Mouse (Mus musculus): Measurements from ENCODE around the gene Trip10.
A peak's percentile ranks its signal among the peaks of the same experiment; 100 is the strongest.
"Not testable (repeated sequence)": the region's sequence is repeated elsewhere in the genome, so short reads cannot be mapped to it uniquely, and the experiment has no call there.

Gene Trip10

DNA sequence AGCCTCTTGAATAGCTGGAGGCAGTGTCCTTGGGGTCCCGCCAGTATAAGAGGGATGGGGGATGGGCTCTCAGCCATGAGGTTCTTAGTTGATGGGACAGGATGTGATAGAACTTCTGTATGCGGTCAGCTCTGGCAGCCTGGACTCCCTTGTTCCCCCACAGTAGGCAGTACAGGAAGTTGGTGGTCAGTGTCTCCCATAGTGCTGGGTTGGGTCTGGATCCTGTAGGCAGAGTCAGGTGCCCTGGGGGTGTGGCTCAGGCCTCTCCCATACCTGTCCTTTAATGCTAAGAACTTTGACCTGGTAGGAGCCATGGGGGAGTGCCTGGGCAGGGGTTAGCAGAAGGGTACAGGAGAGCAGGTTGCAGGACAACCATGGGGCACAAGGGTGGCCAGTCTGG lies 14.9 kb downstream of the Trip10 start:
- DNase-seq (ENCODE audit: low spot score) = no peak

GRCm38 (mm10) chr17:57264972-57265945 lies 16.0 kb downstream of the Trip10 start:
- DNase-seq (ENCODE audit: low spot score) = no peak

DNA sequence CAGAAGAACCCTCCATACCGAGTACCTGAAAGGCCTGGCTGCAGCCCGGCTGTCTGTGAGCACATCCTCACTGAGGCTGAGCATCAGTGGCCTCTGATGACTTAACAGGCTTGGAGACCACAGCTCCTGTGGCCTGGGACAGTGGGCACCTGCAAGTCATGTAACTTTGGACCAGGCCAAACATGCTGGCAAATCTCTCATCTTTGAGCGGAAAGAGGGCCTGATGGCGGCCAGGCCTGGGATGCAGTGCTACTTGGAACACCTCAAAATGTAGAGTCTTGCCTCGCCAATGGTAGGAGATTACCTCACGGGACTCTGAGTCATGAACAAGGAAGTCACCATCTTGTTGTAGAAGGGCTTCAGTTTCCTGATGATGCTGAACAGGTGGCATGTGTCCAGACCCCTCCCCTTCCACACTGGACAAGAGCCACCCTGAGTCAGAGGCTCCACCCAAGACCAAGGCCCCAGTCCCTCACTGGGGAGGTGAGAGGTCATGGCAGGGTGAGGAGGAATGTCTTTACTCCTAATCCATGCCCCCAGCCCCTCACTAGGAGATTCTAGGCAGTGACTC lies 18.4 kb downstream of the Trip10 start:
- DNase-seq (ENCODE audit: low spot score) = no peak

- no peak for DNase-seq (ENCODE audit: low spot score)
These were observed 22.0 kb downstream of the Trip10 start for GRCm38 (mm10) chr17:57271301-57271700.

GRCm38 (mm10) chr17:57273846-57274245 lies 24.6 kb downstream of the Trip10 start:
- no peak for DNase-seq (ENCODE audit: low spot score)

DNA sequence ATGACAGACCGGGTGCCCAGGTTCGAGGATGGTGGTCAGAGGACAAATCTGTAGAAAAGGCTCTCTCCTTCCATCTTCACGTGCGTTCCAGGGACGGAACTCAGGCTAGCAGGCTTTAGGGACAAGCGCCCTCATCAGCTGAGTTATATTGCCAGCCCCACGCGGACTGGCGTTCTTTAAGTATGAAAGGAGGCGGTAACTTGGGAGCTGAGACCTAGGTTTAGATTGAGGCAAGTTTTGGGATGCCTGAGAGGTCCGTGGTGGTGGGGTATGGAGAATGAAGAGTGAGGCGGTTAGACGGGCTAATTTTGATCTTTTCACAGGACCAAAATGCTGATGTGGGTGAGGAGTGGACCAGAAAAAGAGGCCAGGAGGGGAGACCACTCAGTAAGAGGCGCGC lies 25.4 kb downstream of the Trip10 start:
- no peak for DNase-seq (ENCODE audit: low spot score)

GRCm38 (mm10) chr17:57275111-57275996 lies 26.1 kb downstream of the Trip10 start:
- DNase-seq (ENCODE audit: low spot score) = peak; percentile 82

GRCm38 (mm10) chr17:57275997-57276351 lies 26.7 kb downstream of the Trip10 start:
- no peak for DNase-seq (ENCODE audit: low spot score)

- DNase-seq (ENCODE audit: low spot score) = peak; percentile 39
These were observed 27.4 kb downstream of the Trip10 start for GRCm38 (mm10) chr17:57276634-57277121.

GRCm38 (mm10) chr17:57277598-57278261 lies 28.5 kb downstream of the Trip10 start:
- not testable (repeated sequence) for DNase-seq (ENCODE audit: low spot score)

GRCm38 (mm10) chr17:57278537-57278936 lies 29.3 kb downstream of the Trip10 start:
- no peak for DNase-seq (ENCODE audit: low spot score)

- DNase-seq (ENCODE audit: low spot score) = no peak
These were observed 29.8 kb downstream of the Trip10 start, which contains the start of gene Vav1 for GRCm38 (mm10) chr17:57278943-57279590. Gene Vav1, plus strand, starts transcription at chr17:57279100.

GRCm38 (mm10) chr17:57279591-57280224 lies 30.5 kb downstream of the Trip10 start:
- DNase-seq (ENCODE audit: low spot score) = no peak

- DNase-seq (ENCODE audit: low spot score) = no peak
These were observed 31.2 kb downstream of the Trip10 start for GRCm38 (mm10) chr17:57280411-57280810.

- DNase-seq (ENCODE audit: low spot score) = no peak
These were observed 34.7 kb downstream of the Trip10 start for GRCm38 (mm10) chr17:57283906-57284305.

DNA sequence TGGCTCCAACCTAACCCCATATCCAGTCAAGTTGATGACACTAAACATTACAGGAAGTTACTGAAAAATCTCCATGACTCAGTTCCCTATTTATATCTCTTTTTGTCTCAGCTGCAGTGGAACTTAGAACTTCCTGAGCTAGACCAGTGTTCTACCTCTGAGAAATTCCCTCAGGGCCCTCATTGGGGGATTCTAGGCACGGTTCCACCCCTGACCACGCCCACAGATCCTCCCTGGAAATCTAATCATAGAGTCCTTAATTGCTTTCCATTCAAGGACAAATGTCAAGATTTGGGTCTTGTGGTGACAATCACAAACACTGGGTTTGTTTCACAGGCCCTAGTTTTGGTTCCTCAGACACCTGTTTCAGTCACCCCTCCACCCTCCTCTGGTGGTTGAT lies 35.8 kb downstream of the Trip10 start:
- DNase-seq (ENCODE audit: low spot score) = no peak

DNA sequence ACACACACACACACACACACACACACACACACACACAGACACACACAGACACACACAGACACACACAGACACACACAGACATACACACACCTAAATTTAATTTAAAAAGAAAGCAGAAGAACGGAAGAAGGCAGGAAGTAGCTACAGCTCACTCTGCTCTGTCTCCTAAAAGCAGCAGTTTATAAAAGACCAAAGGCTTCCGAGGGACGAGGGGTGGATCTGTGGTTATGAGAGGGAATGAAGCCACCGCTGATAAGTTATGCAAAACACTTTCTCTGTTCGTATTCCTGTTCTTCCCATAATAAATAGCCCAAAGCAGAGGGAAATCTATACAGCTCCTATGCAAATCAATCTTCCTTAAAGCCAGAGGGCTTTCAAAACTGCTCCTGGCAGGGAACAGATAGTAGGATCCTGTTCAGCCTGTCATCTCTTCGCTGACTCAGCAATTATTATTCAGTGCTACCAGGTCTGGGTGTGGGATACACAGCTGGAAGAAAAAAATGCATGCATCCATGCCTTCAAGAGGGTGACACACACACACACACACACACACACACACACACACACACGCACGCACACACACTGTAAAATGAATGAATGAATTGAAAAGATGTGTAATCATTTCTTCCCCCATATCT lies 37.6 kb downstream of the Trip10 start:
- no peak for DNase-seq (ENCODE audit: low spot score)

GRCm38 (mm10) chr17:57289252-57289651 lies 40.0 kb downstream of the Trip10 start:
- DNase-seq (ENCODE audit: low spot score) = no peak

GRCm38 (mm10) chr17:57290001-57290670 lies 40.9 kb downstream of the Trip10 start:
- no peak for DNase-seq (ENCODE audit: low spot score)

GRCm38 (mm10) chr17:57290671-57291055 lies 41.4 kb downstream of the Trip10 start:
- no peak for DNase-seq (ENCODE audit: low spot score)
